Mouse (Mus musculus) mammary gland, adult 2 months (tissue): ENCODE measurements around the gene Nlgn3. TPM values are rescaled to one million over a fixed set of nuclear protein-coding genes. Genes with fewer than 3 reads are reported as not detected.

Experiments used
- polyA plus RNA-seq: library from polyadenylated mRNA; depleted of rRNA; stranded (reverse); fragments of >200 nt; gene quantifications from 2 replicates; pipeline ENCODE4 v1.2.3, GENCODE M21; 2012; ENCODE audit warnings: low replicate concordance; rRNA removed

The Nlgn3 gene
- 0.06 and 0.33 TPM in 2 replicates for polyA plus RNA-seq

GRCm38 (mm10) chrX:101299055-101299454, at the start of gene Nlgn3:
Nlgn3 (plus strand) TSS chrX:101299168.

GRCm38 (mm10) chrX:101253952-101254729, 44.8 kb upstream of the Nlgn3 start, which contains the start of gene Foxo4:
Foxo4 (plus strand) TSS chrX:101254528.

GRCm38 (mm10) chrX:101263892-101264291, 35.1 kb upstream of the Nlgn3 start, which contains the start of gene Gm614:
Gm614 (minus strand) TSS chrX:101263992.

GRCm38 (mm10) chrX:101268025-101268754, 30.8 kb upstream of the Nlgn3 start, which contains the start of gene Il2rg:
Il2rg (minus strand) TSS chrX:101268255.

GRCm38 (mm10) chrX:101268755-101269124, 30.2 kb upstream of the Nlgn3 start, which contains the start of gene Gm20489:
Gm20489 (minus strand) TSS chrX:101269023.

GRCm38 (mm10) chrX:101273875-101274738, 24.9 kb upstream of the Nlgn3 start, which contains the start of gene Med12:
Med12 (plus strand) TSS chrX:101274030.

Other genes with a start within 250 kb of the Nlgn3 start
- gene Tex11, start 239.5 kb upstream of the Nlgn3 start, polyA plus RNA-seq, result not detected in 2 replicates
- 0.26 and 2.9 TPM in 2 replicates for gene Slc7a3, start 213.1 kb upstream of the Nlgn3 start, polyA plus RNA-seq
- gene Snx12, start 76.6 kb upstream of the Nlgn3 start, polyA plus RNA-seq, result 12.8 and 18.6 TPM in 2 replicates
- gene Foxo4, start 44.6 kb upstream of the Nlgn3 start, polyA plus RNA-seq, result 39.2 and 67.8 TPM in 2 replicates
- gene Gm614, start 35.2 kb upstream of the Nlgn3 start, polyA plus RNA-seq, result 0.60 and 1.3 TPM in 2 replicates
- 114 and 164 TPM in 2 replicates for gene Il2rg, start 30.9 kb upstream of the Nlgn3 start, polyA plus RNA-seq
- gene Gm20489, start 30.1 kb upstream of the Nlgn3 start, polyA plus RNA-seq, result not detected in 2 replicates
- gene Med12, start 25.1 kb upstream of the Nlgn3 start, polyA plus RNA-seq, result 167 and 203 TPM in 2 replicates
- gene Gjb1, start 77.2 kb downstream of the Nlgn3 start, polyA plus RNA-seq, result 1.7 and 8.1 TPM in 2 replicates
- gene Zmym3, start 121.7 kb downstream of the Nlgn3 start, polyA plus RNA-seq, result 20.8 and 37.8 TPM in 2 replicates
- 62.6 and 80.9 TPM in 2 replicates for gene Nono, start 130.2 kb downstream of the Nlgn3 start, polyA plus RNA-seq
- gene Itgb1bp2, start 149.9 kb downstream of the Nlgn3 start, polyA plus RNA-seq, result 0.13 and 47.8 TPM in 2 replicates
- 1.9 and 3.2 TPM in 2 replicates for gene Taf1, start 233.6 kb downstream of the Nlgn3 start, polyA plus RNA-seq